Mouse (Mus musculus): ENCODE data around the gene Cnih3.

- TF ChIP-seq POLR2A (IDR thresholded peaks at IDR 0.05; ENCODE audit: borderline replicate concordance, control insufficient read depth, low read depth, low read length): no peak
- no peak for TF ChIP-seq CTCF (IDR thresholded peaks at IDR 0.05; ENCODE audit: control insufficient read depth, insufficient read depth, low read length)
Measured at GRCm38 (mm10) chr1:181425388-181425787, 73.0 kb downstream of the Cnih3 start.

Measured in bone marrow, adult 2 months (tissue).